Mouse (Mus musculus) left cerebral cortex, postnatal 25 days (tissue): ENCODE measurements around the gene Med26. TPM values are rescaled to one million over a fixed set of nuclear protein-coding genes. Genes with fewer than 3 reads are reported as not detected.

Source experiments
- DNase-seq, 2 experiments: peaks; one replicate each; pipeline ENCODE4 v3.0.0; 2022; ENCODE audit warnings: low spot score in 2 of 2, mixed read lengths in 1 of 2
- intact Hi-C: fragments of 180-260 bp; cut with DNase I; formaldehyde crosslinking; loops from one replicate; pipeline ENCODE4 v1.15.1; 2025
- microRNA-seq, 2 experiments: library from miRNA; unstranded; fragments of <30 nt; microRNA quantifications; one replicate each; pipeline ENCODE4 v1.2.0; 2022
- total RNA-seq, 2 experiments: library from RNA; stranded (reverse); gene quantifications; 2 replicates each; pipeline ENCODE4 v1.2.3; 2021

Med26 gene
- total RNA-seq, 2 experiments from 2014 or later, result 9.5 to 10.4 TPM

DNA sequence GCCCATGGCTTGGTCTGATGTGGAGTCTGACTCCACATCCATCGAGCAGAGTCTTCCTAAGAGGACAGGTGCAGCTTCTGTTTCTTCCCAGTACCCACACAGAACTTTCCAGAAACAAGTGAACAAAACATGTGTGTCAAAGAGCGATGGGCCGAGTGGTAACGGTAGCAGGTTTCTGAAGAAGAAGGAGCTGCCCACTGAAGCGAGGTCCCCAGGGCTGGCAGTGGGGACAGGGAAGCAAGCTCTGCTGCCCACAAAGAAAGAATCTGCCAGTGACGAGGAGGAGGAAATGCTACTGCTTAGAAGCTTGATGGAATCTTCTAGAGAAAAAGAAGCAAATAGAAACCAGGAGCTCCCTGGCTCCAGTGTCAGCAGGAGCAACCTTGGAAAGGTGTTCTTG is 103.0 kb downstream of the Med26 start:
- intact Hi-C loops, result no loop called here
- DNase-seq, result no peak

Small RNA genes within 50 kb of the gene (microRNA-seq; reads per million reads assigned to microRNA genes)
- gene Gm28019, result 0 reads per million in 2 experiments
- gene Mir7068, result 2.4 to 2.7 reads per million in 2 experiments

Other genes with a start within 250 kb of the Med26 start
- 1 to 10 TPM; 6.1 to 7.0 TPM for gene Gm10282, start 243.0 kb downstream of the Med26 start, total RNA-seq
- 10 to 100 TPM; 13.6 to 18.2 TPM for gene Klf2, start 229.2 kb downstream of the Med26 start, total RNA-seq
- 10 to 100 TPM; 59.9 to 72.1 TPM for gene Eps15l1, start 126.8 kb downstream of the Med26 start, total RNA-seq
- gene Calr3, start 104.4 kb downstream of the Med26 start, total RNA-seq, result 1 to 10 TPM in 1 of 2 experiments, under 1 TPM in 1; 0.96 to 1.4 TPM
- 10 to 100 TPM; 10.9 to 13.5 TPM for gene 1700030K09Rik, start 104.4 kb downstream of the Med26 start, total RNA-seq
- 10 to 100 TPM; 66.5 to 68.6 TPM for gene Cherp, start 73.0 kb downstream of the Med26 start, total RNA-seq
- gene Slc35e1, start 55.7 kb downstream of the Med26 start, total RNA-seq, result 10 to 100 TPM; 52.8 to 53.4 TPM
- 100 to 1,000 TPM; 121 to 124 TPM for gene Smim7, start 22.8 kb upstream of the Med26 start, total RNA-seq
- 100 to 1,000 TPM; 124 to 142 TPM for gene Tmem38a, start 23.8 kb upstream of the Med26 start, total RNA-seq
- gene Nwd1, start 98.4 kb upstream of the Med26 start, total RNA-seq, result 10 to 100 TPM; 43.7 to 49.4 TPM
- 100 to 1,000 TPM; 139 to 142 TPM for gene Sin3b, start 175.0 kb upstream of the Med26 start, total RNA-seq
- under 1 TPM in 1 of 2 experiments, not detected in 1; 0.21 TPM for gene F2rl3, start 213.6 kb upstream of the Med26 start, total RNA-seq